Mouse (Mus musculus) liver, embryonic 14.5 days (tissue): ENCODE results near the gene Scarb2. TPM values are rescaled to one million over a fixed set of nuclear protein-coding genes. Genes with fewer than 3 reads are reported as not detected.

Source experiments
- ATAC-seq: fragments of 200-750 bp; cut with Nextera tagmentation; 2 replicates; pipeline ENCODE4 v1.8.0; 2017; ENCODE audit warnings: moderate number of reproducible peaks, mild to moderate bottlenecking, moderate library complexity; ENCODE audit not compliant: insufficient read depth
- DNase-seq, 3 experiments: peaks; one replicate each; pipeline ENCODE4 v3.0.0-alpha.2; 2012 to 2013; ENCODE audit warnings: low read depth in 3 of 3, low spot score in 3 of 3
- H3K27ac ChIP-seq: fragments of 300-500 bp; sonication (generic); 2 replicates; pipeline ENCODE4 v1.5.1; 2014; ENCODE audit warnings: moderate library complexity, mild to moderate bottlenecking, control low read depth, inconsistent platforms
- H3K27me3 ChIP-seq: fragments of 300-500 bp; sonication (generic); 2 replicates; pipeline ENCODE4 v1.6.1; 2014; ENCODE audit warnings: mild to moderate bottlenecking, low read length, moderate library complexity; ENCODE audit not compliant: control insufficient read depth, insufficient read depth
- H3K36me3 ChIP-seq: fragments of 300-500 bp; sonication (generic); replicated peaks from 2 replicates; pipeline ENCODE4 v1.6.1; 2014; ENCODE audit warnings: low read depth; ENCODE audit not compliant: control insufficient read depth, insufficient read depth
- H3K4me1 ChIP-seq, 2 experiments: fragments of 200-500 bp in 1 of 2; fragments of 300-500 bp in 1 of 2; sonication (generic) in 1 of 2; replicated peaks; 2 replicates each; pipeline ENCODE4 v1.6.1; 2012 to 2014; ENCODE audit warnings: antibody characterized with exemption in 1 of 2, inconsistent platforms in 1 of 2, low read length in 1 of 2; ENCODE audit not compliant: control insufficient read depth in 2 of 2, insufficient read depth in 2 of 2
- H3K4me2 ChIP-seq: fragments of 300-500 bp; sonication (generic); 2 replicates; pipeline ENCODE4 v1.6.1; 2014; ENCODE audit warnings: low read depth, mild to moderate bottlenecking, control low read depth, moderate library complexity
- H3K4me3 ChIP-seq, 2 experiments: fragments of 200-500 bp in 1 of 2; fragments of 300-500 bp in 1 of 2; sonication (generic) in 1 of 2; 2 replicates each; pipeline ENCODE4 v1.5.1; 2012 to 2014; ENCODE audit warnings: low read depth in 2 of 2, low read length in 2 of 2, mild to moderate bottlenecking in 2 of 2, control low read depth in 1 of 2, inconsistent platforms in 1 of 2, moderate library complexity in 1 of 2; ENCODE audit not compliant: insufficient read depth in 1 of 2
- H3K9ac ChIP-seq: fragments of 300-500 bp; sonication (generic); replicated peaks from 2 replicates; pipeline ENCODE4 v1.6.1; 2014; ENCODE audit warnings: mild to moderate bottlenecking, control low read depth, moderate library complexity
- H3K9me3 ChIP-seq: fragments of 300-500 bp; sonication (generic); 2 replicates; pipeline ENCODE4 v1.6.1; 2016; ENCODE audit warnings: low read length, mixed read lengths; ENCODE audit not compliant: control insufficient read depth
- CTCF ChIP-seq: IDR thresholded peaks from 2 replicates; pipeline ENCODE4 v1.5.1; 2016; ENCODE audit warnings: antibody characterized with exemption, low read depth, control low read depth
- EP300 ChIP-seq: IDR thresholded peaks from 2 replicates; pipeline ENCODE4 v1.6.1; 2016; ENCODE audit warnings: antibody characterized with exemption, low read depth
- WGBS: fragments of 180-500 bp; shearing (Covaris S2); extraction: QIAGEN DNeasy Blood & Tissue Kit; methylation state at CpG from one replicate; pipeline ENCODE4 v1.1.7; 2014; ENCODE audit not compliant: insufficient replicate concordance; 5-methylcytosine and 5-hydroxymethylcytosine counted together
- polyA plus RNA-seq, 2 experiments: library from polyadenylated mRNA; depleted of rRNA in 1 of 2; stranded (reverse) in 1 of 2; unstranded in 1 of 2; fragments of >200 nt; fragmentation: Nextera tagmentation in 1 of 2; extraction: Ambion mirVana in 1 of 2; gene quantifications; 2 replicates each; pipeline versions ENCODE4 v1.2.1 to v1.2.3; 2012 to 2014

The Scarb2 gene
- polyA plus RNA-seq, 2 experiments, result 5.2 to 5.7 TPM

GRCm38 (mm10) chr5:92495771-92496409, 10.7 kb downstream of the Scarb2 start:
- Histone ChIP-seq H3K36me3 (no peaks in the 10 kb centered on the region), H3K27ac (no peak overlapping the region), H3K4me3 (no peak overlapping the region), H3K9me3 (no peaks in the 10 kb centered on the region), H3K9ac (no peak overlapping the region), H3K4me2 (no peak overlapping the region), H3K27me3 (no peaks in the 10 kb centered on the region), H3K4me1 (peaks cover 0 to 5% of the 10 kb centered on the region in 2 experiments; a peak in 2 of 4 replicates)
- no peak for DNase-seq
- 59% methylated on average over 7 of the region's 7 CpGs for WGBS
- no peak for TF ChIP-seq CTCF
- no peak for TF ChIP-seq EP300
- ATAC-seq, result peak; percentile 41

GRCm38 (mm10) chr5:92495291-92495690, 11.3 kb downstream of the Scarb2 start:
- no peak overlapping the region for H3K4me2 ChIP-seq
- no peak for ATAC-seq
- no peaks in the 10 kb centered on the region for H3K9me3 ChIP-seq
- no peaks in the 10 kb centered on the region for H3K27me3 ChIP-seq
- DNase-seq, result no peak
- H3K4me1 ChIP-seq, result peaks cover 0 to 11% of the 10 kb centered on the region in 2 experiments; a peak in 3 of 4 replicates
- no peak overlapping the region for H3K27ac ChIP-seq
- H3K9ac ChIP-seq, result no peak overlapping the region
- TF ChIP-seq CTCF, result no peak
- WGBS, result 44% methylated on average over 4 of the region's 4 CpGs
- no peaks in the 10 kb centered on the region for H3K36me3 ChIP-seq
- H3K4me3 ChIP-seq, result no peak overlapping the region

- Histone ChIP-seq H3K4me2 (no peak overlapping the region), H3K4me1 (peaks cover 5 to 16% of the 10 kb centered on the region in 2 experiments), H3K27me3 (no peaks in the 10 kb centered on the region), H3K9ac (no peak overlapping the region), H3K27ac (no peak overlapping the region), H3K4me3 (no peak overlapping the region), H3K36me3 (no peaks in the 10 kb centered on the region), H3K9me3 (no peaks in the 10 kb centered on the region)
- 69% methylated on average over 7 of the region's 7 CpGs for whole genome bisulfite sequencing
- DNase-seq (no peak), ATAC-seq (no peak)
- TF ChIP-seq CTCF (no peak), EP300 (no peak)
These were observed 13.2 kb downstream of the Scarb2 start for GRCm38 (mm10) chr5:92493423-92493822.

GRCm38 (mm10) chr5:92490779-92491178, 15.9 kb downstream of the Scarb2 start:
- Histone ChIP-seq H3K4me3 (no peak overlapping the region), H3K4me2 (no peak overlapping the region), H3K9ac (no peak overlapping the region), H3K27me3 (no peaks in the 10 kb centered on the region), H3K9me3 (no peaks in the 10 kb centered on the region), H3K4me1 (peaks cover 5 to 16% of the 10 kb centered on the region in 2 experiments), H3K27ac (no peak overlapping the region), H3K36me3 (no peaks in the 10 kb centered on the region)
- ATAC-seq (peak; percentile 26; the same call in 1 of the 2 replicates), DNase-seq (no peak)
- TF ChIP-seq EP300, result no peak
- TF ChIP-seq CTCF, result no peak
- WGBS, result 31% methylated on average over 4 of the region's 4 CpGs

GRCm38 (mm10) chr5:92490304-92490703, 16.3 kb downstream of the Scarb2 start:
- no peak overlapping the region for H3K9ac ChIP-seq
- no peak overlapping the region for H3K27ac ChIP-seq
- DNase-seq (no peak), ATAC-seq (peak; percentile 33; the same call in 1 of the 2 replicates)
- H3K27me3 ChIP-seq, result no peaks in the 10 kb centered on the region
- no peaks in the 10 kb centered on the region for H3K9me3 ChIP-seq
- no peak for TF ChIP-seq EP300
- TF ChIP-seq CTCF, result no peak
- no peak overlapping the region for H3K4me2 ChIP-seq
- WGBS, result 34% methylated on average over 3 of the region's 3 CpGs
- H3K36me3 ChIP-seq, result no peaks in the 10 kb centered on the region
- H3K4me1 ChIP-seq, result peaks cover 5 to 16% of the 10 kb centered on the region in 2 experiments
- H3K4me3 ChIP-seq, result no peak overlapping the region
